In the genomic region with DNA sequence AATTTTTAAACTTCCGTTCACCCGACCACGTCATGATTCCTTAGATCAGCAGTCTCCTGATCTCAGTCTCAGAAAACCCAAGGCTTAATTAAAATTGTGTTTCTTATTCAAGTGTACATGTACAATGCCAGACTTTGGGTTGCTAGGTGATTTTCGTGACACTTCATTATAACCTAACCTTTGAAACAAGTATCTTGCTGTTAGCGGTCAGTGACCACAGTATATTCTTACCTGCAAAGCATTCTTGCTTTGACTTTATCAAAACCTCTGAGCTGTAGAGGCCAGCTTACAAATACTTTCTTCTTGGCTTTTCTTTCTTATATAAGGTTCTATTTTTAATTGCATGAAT, we compare ENCODE assay signal across 8 mouse cellular contexts. TPM values are rescaled to one million over a fixed set of nuclear protein-coding genes. Genes with fewer than 3 reads are reported as not detected.
A peak's percentile ranks its signal among the peaks of the same experiment; 100 is the strongest.
DNase-seq lines count a peak whose midpoint lies in the region; ATAC-seq lines count a peak whose summit lies in the region.

No protein-coding gene starts in this region.

- peak overlapping the region; percentile 74 for H3K4me2 ChIP-seq in kidney, embryonic 15.5 days
- peak overlapping the region; percentile 73 for H3K4me2 ChIP-seq in hindbrain, embryonic 15.5 days
- H3K4me2 ChIP-seq in midbrain, embryonic 14.5 days (ENCODE audit: low read length) = peak overlapping the region; percentile 83

- DNase-seq in kidney, postnatal 36 days = no peak
- DNase-seq in embryonic facial prominence, embryonic 10.5 days (ENCODE audit: low spot score) = no peak
- DNase-seq in midbrain, embryonic 14.5 days = no peak
- no peak for DNase-seq in spleen, postnatal 4 days (ENCODE audit: low spot score in 2 of 2)
- DNase-seq in kidney, postnatal 25 days = no peak
- no peak for DNase-seq in gastrocnemius, adult 8-10 months (ENCODE audit: low spot score in 2 of 2)

- H3K27ac ChIP-seq in kidney, embryonic 15.5 days = peak overlapping the region; percentile 79
- peak overlapping the region; percentile 96 for H3K27ac ChIP-seq in embryonic facial prominence, embryonic 10.5 days (replicated peaks)
- H3K27ac ChIP-seq in hindbrain, embryonic 15.5 days (replicated peaks) = peak overlapping the region; percentile 86
- peak overlapping the region; percentile 94 for H3K27ac ChIP-seq in midbrain, embryonic 14.5 days (replicated peaks; ENCODE audit: low read depth, low read length)

- no peaks in the 10 kb centered on the region for H3K9me3 ChIP-seq in kidney, embryonic 15.5 days (replicated peaks)
- H3K9me3 ChIP-seq in embryonic facial prominence, embryonic 10.5 days = no peaks in the 10 kb centered on the region
- no peaks in the 10 kb centered on the region for H3K9me3 ChIP-seq in hindbrain, embryonic 15.5 days
- no peaks in the 10 kb centered on the region for H3K9me3 ChIP-seq in midbrain, embryonic 14.5 days (ENCODE audit: control insufficient read depth, low read length)

- H3K27me3 ChIP-seq in kidney, embryonic 15.5 days = no peaks in the 10 kb centered on the region
- H3K27me3 ChIP-seq in embryonic facial prominence, embryonic 10.5 days (replicated peaks; ENCODE audit: low read depth, poor library complexity, severe bottlenecking) = no peaks in the 10 kb centered on the region
- H3K27me3 ChIP-seq in hindbrain, embryonic 15.5 days = no peaks in the 10 kb centered on the region
- no peaks in the 10 kb centered on the region for H3K27me3 ChIP-seq in midbrain, embryonic 14.5 days (ENCODE audit: control insufficient read depth, insufficient read depth, low read length)

- H3K36me3 ChIP-seq in kidney, embryonic 15.5 days = peaks cover under 1% of the 10 kb centered on the region; the same call in 1 of the 2 replicates
- H3K36me3 ChIP-seq in embryonic facial prominence, embryonic 10.5 days (replicated peaks) = peaks cover 1% of the 10 kb centered on the region
- peaks cover 1% of the 10 kb centered on the region; the same call in 1 of the 2 replicates for H3K36me3 ChIP-seq in hindbrain, embryonic 15.5 days
- H3K36me3 ChIP-seq in midbrain, embryonic 14.5 days (ENCODE audit: control insufficient read depth, insufficient read depth, low read length) = no peaks in the 10 kb centered on the region; the same call in 1 of the 2 replicates

- H3K4me3 ChIP-seq in kidney, embryonic 15.5 days (replicated peaks) = peak overlapping the region; percentile 93
- peak overlapping the region; percentile 94 for H3K4me3 ChIP-seq in embryonic facial prominence, embryonic 10.5 days
- peak overlapping the region; percentile 69 for H3K4me3 ChIP-seq in hindbrain, embryonic 15.5 days
- H3K4me3 ChIP-seq in midbrain, embryonic 14.5 days (replicated peaks; ENCODE audit: low read depth, low read length) = peak overlapping the region; percentile 91

- no peak overlapping the region for H3K9ac ChIP-seq in kidney, embryonic 15.5 days
- H3K9ac ChIP-seq in hindbrain, embryonic 15.5 days = peak overlapping the region; percentile 54
- peak overlapping the region; percentile 66 for H3K9ac ChIP-seq in midbrain, embryonic 14.5 days (replicated peaks; ENCODE audit: low read length)

- H3K4me1 ChIP-seq in kidney, embryonic 15.5 days = peaks cover 21% of the 10 kb centered on the region
- peaks cover 18% of the 10 kb centered on the region for H3K4me1 ChIP-seq in embryonic facial prominence, embryonic 10.5 days
- peaks cover 25% of the 10 kb centered on the region for H3K4me1 ChIP-seq in hindbrain, embryonic 15.5 days (replicated peaks)
- peaks cover 23% of the 10 kb centered on the region for H3K4me1 ChIP-seq in midbrain, embryonic 14.5 days (ENCODE audit: control insufficient read depth, insufficient read depth, low read length)

- no peak for ATAC-seq in kidney, embryonic 15.5 days (replicated peaks; ENCODE audit: low FRiP score)
- ATAC-seq in hindbrain, embryonic 15.5 days (ENCODE audit: low FRiP score, low read depth) = 0 out of 2 replicates have a peak, but pooled peaks have one; percentile 0
- 0 out of 2 replicates have a peak, but pooled peaks have one; percentile 7 for ATAC-seq in midbrain, embryonic 14.5 days (ENCODE audit: low FRiP score, low TSS enrichment)

- 34% methylated on average over 5 of the region's 5 CpGs for WGBS in kidney, embryonic 15.5 days
- 33% methylated on average over 5 of the region's 5 CpGs for WGBS in embryonic facial prominence, embryonic 10.5 days
- 20% methylated on average over 5 of the region's 5 CpGs for WGBS in hindbrain, embryonic 15.5 days
- WGBS in midbrain, embryonic 14.5 days = 22% methylated on average over 5 of the region's 5 CpGs

RNA-seq across cellular contexts. Expression of a gene that starts 15.2 kb away (rescaled TPM):
- polyA plus RNA-seq in kidney, embryonic 15.5 days (2015; fragmentation: Nextera tagmentation; extraction: Ambion mirVana) = 106 and 112 TPM in 2 replicates
- 103 and 111 TPM in 2 replicates for polyA plus RNA-seq in embryonic facial prominence, embryonic 10.5 days (2016; fragmentation: Nextera tagmentation; extraction: Ambion mirVana)
- polyA plus RNA-seq in hindbrain, embryonic 15.5 days (2015; fragmentation: Nextera tagmentation; extraction: Ambion mirVana) = 268 and 277 TPM in 2 replicates
- 278 and 296 TPM in 2 replicates for polyA plus RNA-seq in midbrain, embryonic 14.5 days (2014; fragmentation: Nextera tagmentation; extraction: Ambion mirVana)
- 10 to 100 TPM; 49.1 to 54.1 (median 51.7) TPM for total RNA-seq in gastrocnemius, adult 8-10 months (2022)

RNA-seq across cellular contexts. Expression of a gene that starts 53.4 kb away (rescaled TPM):
- polyA plus RNA-seq in kidney, embryonic 15.5 days (2015; fragmentation: Nextera tagmentation; extraction: Ambion mirVana) = 0.25 and 0.26 TPM in 2 replicates
- 2.4 TPM in 2 replicates for polyA plus RNA-seq in embryonic facial prominence, embryonic 10.5 days (2016; fragmentation: Nextera tagmentation; extraction: Ambion mirVana)
- 14.1 and 14.3 TPM in 2 replicates for polyA plus RNA-seq in hindbrain, embryonic 15.5 days (2015; fragmentation: Nextera tagmentation; extraction: Ambion mirVana)
- 7.7 and 10.2 TPM in 2 replicates for polyA plus RNA-seq in midbrain, embryonic 14.5 days (2014; fragmentation: Nextera tagmentation; extraction: Ambion mirVana)
- not detected for total RNA-seq in gastrocnemius, adult 8-10 months (2022)
